Mouse (Mus musculus) MEL (cell line): ENCODE results near the gene Baiap2. TPM values are rescaled to one million over a fixed set of nuclear protein-coding genes. Genes with fewer than 3 reads are reported as not detected.

ENCODE experiments used
- DNase-seq: peaks from one replicate; pipeline ENCODE4 v3.0.0; 2011; ENCODE audit warnings: low read depth, low spot score
- H3K27ac ChIP-seq: 2 replicates; pipeline ENCODE4 v1.5.1; 2012; ENCODE audit warnings: low read depth, mild to moderate bottlenecking, control low read depth, low read length, moderate library complexity; ENCODE audit not compliant: control insufficient read depth
- H3K27me3 ChIP-seq, 2 experiments: fragments of 150-350 bp in 1 of 2; sonication (generic) in 1 of 2; 2 replicates each; pipeline ENCODE4 v1.6.1; 2012; ENCODE audit warnings: low read length in 2 of 2, mild to moderate bottlenecking in 2 of 2, improper control_type of control experiment in 1 of 2, moderate library complexity in 1 of 2; ENCODE audit not compliant: insufficient read depth in 2 of 2, control insufficient read depth in 1 of 2
- H3K36me3 ChIP-seq, 2 experiments: 2 replicates each; pipeline ENCODE4 v1.6.1; 2012 to 2014; ENCODE audit warnings: low read length in 2 of 2, improper control_type of control experiment in 1 of 2, inconsistent platforms in 1 of 2, mild to moderate bottlenecking in 1 of 2; ENCODE audit not compliant: insufficient read depth in 2 of 2, control insufficient read depth in 1 of 2
- H3K4me1 ChIP-seq, 2 experiments: fragments of 150-350 bp in 1 of 2; sonication (generic) in 1 of 2; 2 replicates each; pipeline ENCODE4 v1.6.1; 2012; ENCODE audit warnings: low read length in 2 of 2, improper control_type of control experiment in 1 of 2, mild to moderate bottlenecking in 1 of 2; ENCODE audit not compliant: insufficient read depth in 2 of 2, control insufficient read depth in 1 of 2
- H3K4me3 ChIP-seq, 2 experiments: fragments of 150-350 bp in 1 of 2; sonication (generic) in 1 of 2; 2 replicates each; pipeline ENCODE4 v1.5.1; 2012; ENCODE audit warnings: low read depth in 2 of 2, low read length in 2 of 2, mild to moderate bottlenecking in 2 of 2, moderate library complexity in 2 of 2, control low read depth in 1 of 2, improper control_type of control experiment in 1 of 2; ENCODE audit not compliant: control insufficient read depth in 1 of 2, insufficient read depth in 1 of 2
- H3K79me2 ChIP-seq: 2 replicates; pipeline ENCODE4 v1.6.1; 2012; ENCODE audit warnings: mild to moderate bottlenecking, low read length, moderate library complexity; ENCODE audit not compliant: control insufficient read depth, poor library complexity, insufficient read depth
- H3K9ac ChIP-seq: 2 replicates; pipeline ENCODE4 v1.6.1; 2012; ENCODE audit warnings: low read depth, mild to moderate bottlenecking, control low read depth, low read length, moderate library complexity; ENCODE audit not compliant: control insufficient read depth, poor library complexity, severe bottlenecking
- H3K9me3 ChIP-seq: fragments of 150-350 bp; sonication (generic); replicated peaks from 2 replicates; pipeline ENCODE4 v1.6.1; 2012; ENCODE audit warnings: mild to moderate bottlenecking, low read length, improper control_type of control experiment, moderate library complexity; ENCODE audit not compliant: insufficient read depth
- CHD2 ChIP-seq: IDR thresholded peaks from 2 replicates; pipeline ENCODE4 v1.6.1; 2011; ENCODE audit warnings: low read length, improper control_type of control experiment
- E2F4 ChIP-seq: IDR thresholded peaks from 2 replicates; pipeline ENCODE4 v1.6.1; 2011; ENCODE audit warnings: low read depth, low read length, improper control_type of control experiment, borderline replicate concordance
- ELF1 ChIP-seq: IDR thresholded peaks from 2 replicates; pipeline ENCODE4 v1.6.1; 2014; ENCODE audit warnings: low read depth, mild to moderate bottlenecking, inconsistent platforms, low read length, improper control_type of control experiment, moderate library complexity
- EP300 ChIP-seq, 2 experiments: IDR thresholded peaks; 2 replicates each; pipeline ENCODE4 v1.6.1; 2011; ENCODE audit warnings: improper control_type of control experiment in 2 of 2, low read length in 2 of 2, low read depth in 1 of 2, mild to moderate bottlenecking in 1 of 2
- ETS1 ChIP-seq: IDR thresholded peaks from 2 replicates; pipeline ENCODE4 v1.6.1; 2012; ENCODE audit warnings: low read depth, mild to moderate bottlenecking, inconsistent platforms, low read length, improper control_type of control experiment, moderate library complexity
- KAT2A ChIP-seq: conservative IDR thresholded peaks from 2 replicates; pipeline ENCODE4 v1.6.1; 2012; ENCODE audit warnings: low read depth, low read length, improper control_type of control experiment, inconsistent platforms
- MAFK ChIP-seq: IDR thresholded peaks from 2 replicates; pipeline ENCODE4 v1.6.1; 2011; ENCODE audit warnings: low read depth, mild to moderate bottlenecking, low read length, improper control_type of control experiment, borderline replicate concordance
- MAX ChIP-seq: IDR thresholded peaks from 2 replicates; pipeline ENCODE4 v1.6.1; 2011; ENCODE audit warnings: low read length, improper control_type of control experiment
- MEF2A ChIP-seq: IDR thresholded peaks from 2 replicates; pipeline ENCODE4 v1.6.1; 2014; ENCODE audit warnings: low read depth, mild to moderate bottlenecking, inconsistent platforms, low read length, improper control_type of control experiment; ENCODE audit not compliant: poor library complexity, insufficient replicate concordance, severe bottlenecking; ENCODE audit errors: extremely low read depth
- MYB ChIP-seq: IDR thresholded peaks from 2 replicates; pipeline ENCODE4 v1.6.1; 2011; ENCODE audit warnings: mild to moderate bottlenecking, low read depth, low read length, improper control_type of control experiment
- MYC ChIP-seq: IDR thresholded peaks from 2 replicates; pipeline ENCODE4 v1.6.1; 2011; ENCODE audit warnings: low read depth, mild to moderate bottlenecking, low read length, improper control_type of control experiment, moderate library complexity
- NRF1 ChIP-seq: IDR thresholded peaks from 2 replicates; pipeline ENCODE4 v1.6.1; 2014; ENCODE audit warnings: low read depth, mild to moderate bottlenecking, inconsistent platforms, low read length, improper control_type of control experiment, moderate library complexity; ENCODE audit not compliant: poor library complexity, insufficient read depth, severe bottlenecking
- POLR2A ChIP-seq, 2 experiments: IDR thresholded peaks; 2 replicates each; pipeline ENCODE4 v1.6.1; 2011 to 2012; ENCODE audit warnings: low read length in 2 of 2, mild to moderate bottlenecking in 2 of 2, control low read depth in 1 of 2, improper control_type of control experiment in 1 of 2, low read depth in 1 of 2, moderate library complexity in 1 of 2; ENCODE audit not compliant: control insufficient read depth in 1 of 2, insufficient read depth in 1 of 2, poor library complexity in 1 of 2
- POLR2AphosphoS2 ChIP-seq: IDR thresholded peaks from 2 replicates; pipeline ENCODE4 v1.6.1; 2011; ENCODE audit warnings: low read length, improper control_type of control experiment
- RAD21 ChIP-seq: IDR thresholded peaks from 2 replicates; pipeline ENCODE4 v1.6.1; 2011; ENCODE audit warnings: mild to moderate bottlenecking, low read depth, low read length, improper control_type of control experiment
- RCOR1 ChIP-seq: IDR thresholded peaks from 2 replicates; pipeline ENCODE4 v1.6.1; 2012; ENCODE audit warnings: low read depth, mild to moderate bottlenecking, inconsistent platforms, low read length, improper control_type of control experiment
- SMC3 ChIP-seq: IDR thresholded peaks from 2 replicates; pipeline ENCODE4 v1.6.1; 2011; ENCODE audit warnings: low read depth, low read length, improper control_type of control experiment
- TCF12 ChIP-seq: IDR thresholded peaks from 2 replicates; pipeline ENCODE4 v1.6.1; 2014; ENCODE audit warnings: low read depth, mild to moderate bottlenecking, inconsistent platforms, low read length, improper control_type of control experiment, moderate library complexity
- UBTF ChIP-seq: IDR thresholded peaks from 2 replicates; pipeline ENCODE4 v1.6.1; 2012; ENCODE audit warnings: low read depth, mild to moderate bottlenecking, inconsistent platforms, low read length, improper control_type of control experiment, moderate library complexity, borderline replicate concordance; ENCODE audit not compliant: insufficient read depth
- ZC3H11A ChIP-seq: IDR thresholded peaks from 2 replicates; pipeline ENCODE4 v1.6.1; 2012; ENCODE audit warnings: low read depth, mild to moderate bottlenecking, inconsistent platforms, low read length, improper control_type of control experiment
- ZKSCAN1 ChIP-seq: IDR thresholded peaks from 2 replicates; pipeline ENCODE4 v1.6.1; 2012; ENCODE audit warnings: low read depth, mild to moderate bottlenecking, inconsistent platforms, low read length, improper control_type of control experiment, moderate library complexity
- ZNF384 ChIP-seq: IDR thresholded peaks from 2 replicates; pipeline ENCODE4 v1.6.1; 2012; ENCODE audit warnings: low read depth, mild to moderate bottlenecking, inconsistent platforms, low read length, improper control_type of control experiment
- polyA plus RNA-seq, 2 experiments: library from polyadenylated mRNA; stranded (reverse) in 1 of 2; unstranded in 1 of 2; fragments of >175 nt in 1 of 2; fragments of >200 nt in 1 of 2; gene quantifications; 2 replicates each; pipeline versions ENCODE4 v1.2.1 to v1.2.4; 2012; ENCODE audit warnings: low replicate concordance in 2 of 2, low read depth in 1 of 2; ENCODE audit not compliant: insufficient read length in 2 of 2, insufficient read depth in 1 of 2, missing spikeins in 1 of 2
- total RNA-seq: library from RNA; depleted of rRNA; stranded (reverse); fragments of 300-350 nt; gene quantifications from 2 replicates; pipeline ENCODE4 v1.2.3, GENCODE M21; 2012

The Baiap2 gene
- total and polyA plus RNA-seq, 3 experiments: 27.5 to 31.3 TPM; not detected in 1

- Histone ChIP-seq H3K9me3 (no peaks in the 10 kb centered on the region), H3K27me3 (no peaks in the 10 kb centered on the region), H3K27ac (no peak overlapping the region), H3K36me3 (peaks cover 0 to 7% of the 10 kb centered on the region in 2 experiments; a peak in 2 of 4 replicates), H3K4me3 (no peak overlapping the region), H3K79me2 (no peaks in the 10 kb centered on the region; the same call in 1 of the 2 replicates), H3K9ac (no peak overlapping the region), H3K4me1 (peaks cover 2 to 7% of the 10 kb centered on the region in 2 experiments; a peak in 3 of 4 replicates)
- TF ChIP-seq NRF1 (no peak), CHD2 (no peak), E2F4 (no peak), RCOR1 (no peak), MAFK (no peak), MYC (no peak), EP300 (IDR thresholded peaks at IDR 0.05; ENCODE audit: low read depth in 1 of 2, low read length in 2 of 2) (no peak), ETS1 (no peak), POLR2A (IDR thresholded peaks at IDR 0.05; ENCODE audit: control insufficient read depth in 1 of 2, insufficient read depth in 1 of 2, low read depth in 1 of 2, low read length in 2 of 2, poor library complexity in 1 of 2) (no peak), UBTF (no peak), KAT2A (no peak)
- no peak for DNase-seq
Measured at GRCm38 (mm10) chr11:119937216-119937615, 5.3 kb upstream of the Baiap2 start.

GRCm38 (mm10) chr11:119937772-119938502 lies 4.6 kb upstream of the Baiap2 start:
- H3K4me1 ChIP-seq: peaks cover 2 to 7% of the 10 kb centered on the region in 2 experiments; a peak in 3 of 4 replicates

More at GRCm38 (mm10) chr11:119937772-119938502, 4.6 kb upstream of the Baiap2 start:
- peaks cover 0 to 7% of the 10 kb centered on the region in 2 experiments; a peak in 2 of 4 replicates for H3K36me3 ChIP-seq
- H3K4me3 ChIP-seq: no peak overlapping the region
- H3K27me3 ChIP-seq: no peaks in the 10 kb centered on the region
- no peak for TF ChIP-seq SMC3
- TF ChIP-seq MYB: no peak
- no peak for TF ChIP-seq ETS1
- TF ChIP-seq MAX: no peak
- TF ChIP-seq ZC3H11A: no peak
- no peak for TF ChIP-seq ELF1
- TF ChIP-seq ZNF384: no peak
- no peak for TF ChIP-seq RAD21
- TF ChIP-seq MEF2A: no peak
- no peak for TF ChIP-seq CHD2
- no peak for TF ChIP-seq RCOR1
- TF ChIP-seq ZKSCAN1: no peak
- TF ChIP-seq POLR2AphosphoS2: no peak
- TF ChIP-seq TCF12: no peak
- no peak overlapping the region for H3K27ac ChIP-seq
- H3K79me2 ChIP-seq: peaks cover 2% of the 10 kb centered on the region; the same call in 1 of the 2 replicates
- DNase-seq: no peak
- H3K9me3 ChIP-seq: no peaks in the 10 kb centered on the region
- H3K9ac ChIP-seq: no peak overlapping the region
